Mouse (Mus musculus) urinary bladder, postnatal 14 days (tissue): ENCODE results near the gene H3f3a.
"Not testable (repeated sequence)": the region's sequence is repeated elsewhere in the genome, so short reads cannot be mapped to it uniquely, and the experiment has no call there.

Experiments
- DNase-seq: peaks from one replicate; pipeline ENCODE4 v3.0.0; 2021; ENCODE audit warnings: low spot score

The H3f3a gene

DNA sequence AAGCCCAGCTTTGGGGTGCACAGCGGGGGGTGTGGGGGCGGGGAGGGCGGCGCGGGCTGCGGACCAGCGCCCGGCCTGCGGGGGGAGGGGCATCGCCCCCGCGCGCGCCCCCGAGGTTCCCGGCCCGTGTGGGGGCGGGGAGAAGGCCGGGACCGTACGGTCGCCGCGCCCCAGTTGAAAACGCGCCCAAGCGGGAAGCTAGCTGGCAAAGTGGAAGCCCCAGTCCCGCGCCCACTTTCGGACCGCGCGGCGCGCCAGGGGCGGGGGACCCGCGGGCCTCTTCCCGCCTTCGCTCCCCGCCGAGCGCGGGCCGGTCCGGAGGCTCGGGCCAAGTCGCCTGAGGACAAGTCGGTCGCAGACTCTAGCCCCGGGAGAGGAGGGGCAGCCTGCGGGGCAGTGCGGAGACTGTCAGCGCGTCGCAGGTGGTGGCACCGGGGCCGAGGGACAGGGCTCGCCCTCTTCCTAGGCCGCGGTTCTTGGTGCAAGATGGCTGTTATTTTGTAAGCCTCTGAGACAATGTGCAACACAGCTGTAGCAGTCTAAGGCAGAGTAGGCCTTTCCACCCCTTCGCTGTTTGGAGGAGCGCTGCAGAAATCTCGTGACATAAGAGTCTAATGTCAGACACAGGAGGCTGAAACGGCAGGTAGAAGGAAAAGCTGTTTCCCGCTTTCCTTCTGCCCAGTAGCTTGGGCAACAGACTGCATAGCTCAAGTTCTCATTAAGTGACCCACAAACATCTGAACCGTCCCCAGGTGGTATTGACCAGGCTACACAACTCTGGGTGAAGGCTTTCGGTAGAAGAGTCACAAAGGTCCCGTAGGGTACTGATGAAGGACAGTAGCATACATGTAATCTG, at the start of gene H3f3a:
Gene H3f3a, minus strand, starts transcription at position 59 of the 856 bp plus-strand sequence.
- DNase-seq = peak; percentile 88

DNA sequence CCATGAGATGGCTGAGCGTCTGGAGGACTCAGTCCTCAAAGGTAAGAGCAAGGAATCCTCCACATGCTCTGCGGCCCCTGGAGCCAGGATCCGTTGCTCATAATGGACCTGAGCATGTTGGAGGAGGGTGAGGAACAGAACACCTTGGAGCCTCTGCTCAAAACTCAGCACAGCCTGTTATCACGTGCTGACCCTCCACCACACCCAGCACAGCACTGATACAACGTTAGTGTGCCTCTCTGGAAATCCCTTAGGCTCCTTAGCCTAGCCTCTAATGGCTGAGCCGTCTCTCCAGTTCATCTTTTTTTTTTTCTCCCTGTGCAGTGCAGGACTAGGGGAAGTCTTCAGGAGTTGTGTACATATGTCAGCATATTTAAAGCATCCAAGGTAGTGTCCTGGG, 46.3 kb upstream of the H3f3a start:
- no peak for DNase-seq

DNA sequence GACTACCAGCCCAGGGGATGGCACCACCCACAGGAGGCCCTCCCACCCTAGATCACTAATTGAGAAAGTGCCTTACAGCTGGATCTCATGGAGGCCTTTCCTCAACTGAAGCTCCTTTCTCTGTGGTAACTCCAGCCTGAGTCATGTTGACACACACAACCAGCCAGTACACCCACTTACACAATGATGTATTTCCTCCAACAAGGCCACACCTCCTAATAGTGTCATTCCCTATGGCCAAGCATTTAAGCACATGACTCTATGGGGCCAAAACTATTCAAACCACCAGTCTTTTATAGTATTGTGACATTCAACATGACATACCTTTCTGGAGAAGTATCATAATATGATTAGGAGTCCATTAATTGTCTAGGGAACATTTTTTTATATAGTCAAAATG, 45.0 kb upstream of the H3f3a start:
- DNase-seq = no peak

DNA sequence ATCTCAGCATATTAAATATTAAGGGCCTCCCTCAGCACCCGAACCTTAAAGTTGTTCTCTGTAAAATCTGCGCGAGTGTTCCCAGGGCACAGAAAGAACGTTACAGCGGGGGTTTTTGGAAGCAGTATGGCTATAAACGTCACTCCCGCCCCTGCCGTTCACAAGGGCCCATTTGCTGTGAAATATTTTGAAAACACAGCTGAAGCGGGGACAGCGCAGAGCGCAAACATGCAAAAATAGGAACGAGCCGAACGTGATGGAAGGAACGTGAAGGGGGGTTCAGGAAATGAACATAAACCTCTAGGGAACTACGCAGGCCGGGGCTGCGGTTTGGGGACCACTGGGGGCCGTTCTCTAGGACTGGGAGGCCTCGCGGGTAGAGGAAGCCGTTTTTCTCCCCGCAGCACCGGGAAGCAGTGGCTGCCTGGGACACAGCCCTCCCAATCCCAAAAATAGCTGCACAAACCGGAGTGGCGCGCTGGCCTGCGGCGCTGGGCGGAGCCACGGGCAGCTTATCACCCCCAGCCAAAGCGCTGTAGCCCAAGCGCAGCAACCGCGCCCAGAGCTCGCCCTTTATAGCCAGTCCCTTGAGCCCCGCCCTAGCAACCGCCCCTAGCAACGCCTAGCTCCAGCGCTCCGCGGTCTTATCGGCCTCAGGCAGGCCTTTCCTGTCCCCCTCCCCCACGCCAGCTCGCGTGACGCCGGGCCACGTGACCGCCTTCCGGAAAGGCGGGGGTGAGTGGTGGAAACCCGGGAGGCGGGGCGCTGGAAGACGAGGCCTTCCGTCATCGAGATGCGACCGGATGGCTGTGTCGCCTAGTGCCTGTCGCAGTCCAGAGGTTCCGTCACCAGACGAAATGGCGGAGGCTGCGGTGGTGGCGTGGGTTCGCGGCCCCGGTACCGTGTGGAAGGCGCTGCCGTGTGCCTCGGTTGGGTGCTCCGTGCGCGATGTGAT, 36.9 kb upstream of the H3f3a start, which contains the start of gene Sde2:
Gene Sde2, plus strand, starts transcription at position 812 of the 955 bp plus-strand sequence.
- peak; percentile 100 for DNase-seq

DNA sequence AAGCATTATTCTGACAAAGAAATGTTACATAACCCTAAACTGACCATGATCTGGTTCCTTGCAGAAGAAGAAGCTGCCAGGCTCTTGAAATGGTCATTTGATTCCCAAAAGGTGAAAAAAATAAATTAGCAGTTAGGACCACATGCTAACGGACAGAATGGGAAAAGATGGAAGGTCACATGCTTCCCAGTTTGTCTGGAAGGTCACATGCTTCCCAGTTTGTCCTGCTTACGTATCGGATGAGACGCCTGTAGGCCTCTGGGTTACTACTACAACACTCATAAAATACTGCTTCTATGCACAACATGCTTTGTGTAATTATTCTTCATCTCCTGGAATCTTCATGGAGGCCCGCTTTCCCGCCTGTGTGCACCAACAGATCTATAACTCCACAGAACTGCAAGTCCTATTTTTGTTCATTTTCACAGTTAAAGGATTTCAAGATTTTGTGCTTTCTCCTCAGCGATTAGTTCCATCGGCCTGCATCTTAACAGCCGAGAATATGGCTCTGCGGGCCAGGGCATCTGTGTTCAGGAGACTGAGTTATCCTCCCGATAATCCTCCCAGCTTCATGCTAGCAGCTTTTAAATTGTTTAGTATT, 36.1 kb upstream of the H3f3a start:
- no peak for DNase-seq

DNA sequence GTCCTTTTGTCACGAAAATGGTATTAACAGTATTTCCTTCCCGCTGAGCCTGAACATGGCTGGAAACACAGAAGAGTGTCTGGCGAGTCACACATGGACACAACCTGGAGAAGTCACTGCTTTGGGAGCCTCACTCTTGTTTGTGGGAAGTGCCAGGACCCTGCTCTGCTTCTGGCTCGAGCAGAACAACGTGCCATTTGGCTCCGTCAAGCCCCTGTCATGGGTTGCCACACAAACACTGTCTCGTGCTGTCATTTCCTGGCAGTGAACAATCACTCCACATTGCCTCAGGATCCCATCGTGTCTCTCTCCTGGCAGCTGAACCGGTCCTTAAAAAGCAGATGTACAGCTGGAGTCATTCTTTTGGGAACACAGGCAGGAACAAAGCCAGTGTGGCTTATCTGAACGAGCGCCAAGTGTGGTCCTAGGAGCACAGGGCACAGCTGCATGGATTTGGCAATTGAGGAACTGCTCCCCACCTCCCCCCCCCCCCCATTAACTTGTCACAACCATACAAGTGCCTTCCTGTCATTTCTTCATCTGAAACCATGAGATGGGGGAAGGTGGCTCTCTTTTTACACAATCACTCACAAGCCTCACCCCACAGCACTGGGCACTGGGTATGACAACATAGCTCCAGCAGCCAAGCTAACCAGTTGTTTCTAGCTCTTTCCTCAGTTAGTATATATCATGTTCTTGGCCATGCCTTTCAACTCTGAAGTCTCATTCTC, 34.9 kb upstream of the H3f3a start:
- DNase-seq = peak; percentile 26

DNA sequence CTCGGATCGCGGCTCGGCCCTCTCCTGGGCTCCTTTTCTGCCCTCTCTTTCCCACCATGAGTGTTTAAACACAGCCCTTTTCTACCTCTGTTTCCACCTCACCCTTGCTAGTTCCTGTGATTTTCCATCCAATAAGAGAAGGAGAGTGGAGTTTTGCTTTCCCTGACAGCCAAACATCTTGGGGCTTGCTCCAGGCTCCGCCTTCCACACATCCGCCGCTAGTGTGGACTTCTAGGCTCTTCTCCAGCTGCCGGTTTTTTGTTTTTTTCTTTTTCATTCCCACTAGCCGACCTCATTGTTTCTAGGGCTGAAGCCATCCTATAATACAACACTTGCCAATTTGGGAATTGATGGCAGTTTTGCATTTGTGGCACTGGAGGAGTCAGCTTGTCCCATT, 34.4 kb upstream of the H3f3a start:
- DNase-seq = peak; percentile 77

DNA sequence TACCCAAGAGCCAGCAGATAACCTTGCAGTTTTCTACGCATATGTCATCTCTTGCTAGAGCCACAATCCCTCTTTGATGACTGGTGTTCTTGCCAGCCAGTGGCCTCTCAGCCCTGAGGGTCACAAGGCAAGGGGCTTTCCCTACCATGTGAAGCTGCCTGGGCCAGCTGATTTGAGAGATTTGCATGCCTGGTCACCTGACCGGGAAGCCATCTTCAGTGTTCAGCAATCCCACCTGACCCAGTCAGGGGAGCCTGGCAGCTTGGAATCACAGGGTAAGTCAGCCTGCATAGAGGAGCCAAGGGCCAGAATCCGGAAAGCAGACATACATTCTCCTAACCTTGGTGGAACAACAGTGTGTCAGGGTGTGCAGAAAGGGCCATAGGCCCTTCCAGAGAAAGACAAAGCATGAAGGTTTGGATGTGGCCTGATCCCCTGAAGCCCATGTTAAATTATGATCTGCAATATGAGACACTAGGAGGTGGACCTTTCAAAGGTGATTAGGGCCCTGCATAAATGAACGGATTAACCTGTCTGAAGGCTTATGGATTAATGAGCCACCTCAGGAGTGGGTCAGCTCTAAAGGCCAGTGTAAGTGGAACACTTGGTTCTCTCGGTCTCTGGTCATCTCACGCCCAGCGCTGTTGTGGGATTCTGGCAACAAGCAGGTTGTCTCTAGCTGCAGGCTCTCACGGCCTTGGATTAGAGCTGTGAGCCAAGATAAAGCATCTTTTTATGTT, 28.0 kb upstream of the H3f3a start:
- DNase-seq = no peak

DNA sequence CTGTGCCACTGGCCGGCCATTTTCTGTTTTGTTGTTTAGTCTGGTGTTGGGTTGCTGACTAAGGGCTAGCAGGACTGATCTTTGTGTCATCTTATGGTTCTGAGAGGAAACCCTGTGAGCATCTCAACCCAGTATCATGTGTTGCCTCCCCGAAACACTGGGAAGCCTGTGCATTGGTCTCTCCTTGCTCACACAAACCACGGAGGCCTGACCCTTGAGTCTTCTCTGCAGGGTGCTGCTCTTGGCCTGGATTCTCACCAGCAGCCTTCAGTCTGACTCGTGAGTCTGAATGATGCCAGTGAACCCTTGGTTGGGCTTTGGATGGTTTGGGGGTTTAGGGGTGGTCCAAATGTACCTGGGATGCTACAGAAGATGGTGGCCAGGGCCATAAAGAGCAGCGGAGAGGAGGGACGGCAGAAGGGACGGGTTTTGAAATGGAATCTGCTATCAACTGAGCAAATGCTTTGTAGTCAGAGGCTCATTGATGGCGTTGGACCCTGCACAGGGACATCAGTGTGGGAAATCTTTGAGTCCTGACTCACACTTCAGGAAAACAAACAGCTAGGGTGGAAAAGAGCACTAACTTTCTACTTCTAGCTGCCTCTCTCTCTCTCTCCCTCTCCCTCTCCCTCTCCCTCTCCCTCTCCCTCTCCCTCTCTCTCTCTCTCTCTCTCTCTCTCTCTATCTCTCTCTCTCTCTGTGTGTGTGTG, 25.6 kb upstream of the H3f3a start:
- no peak for DNase-seq

DNA sequence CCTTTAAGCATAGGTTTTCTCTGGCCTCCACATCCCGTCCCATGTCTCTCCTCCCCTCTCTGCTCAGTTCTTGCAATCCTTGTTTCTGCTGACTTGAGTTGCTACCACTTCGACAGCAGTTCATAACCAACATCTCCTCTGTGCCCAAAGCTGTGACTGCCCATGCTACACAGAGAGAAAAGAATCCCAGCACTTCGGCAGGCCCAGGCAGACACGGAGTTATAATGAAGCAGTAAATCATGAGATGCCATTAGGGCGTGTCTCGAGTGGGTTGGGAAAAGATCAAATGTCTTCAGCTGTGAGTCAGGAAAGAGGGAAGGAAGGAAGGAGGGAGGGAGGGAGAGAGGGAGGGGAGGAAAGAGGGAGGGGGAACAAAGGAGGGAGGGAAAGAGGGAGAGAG, 24.3 kb upstream of the H3f3a start:
- peak; percentile 40 for DNase-seq

DNA sequence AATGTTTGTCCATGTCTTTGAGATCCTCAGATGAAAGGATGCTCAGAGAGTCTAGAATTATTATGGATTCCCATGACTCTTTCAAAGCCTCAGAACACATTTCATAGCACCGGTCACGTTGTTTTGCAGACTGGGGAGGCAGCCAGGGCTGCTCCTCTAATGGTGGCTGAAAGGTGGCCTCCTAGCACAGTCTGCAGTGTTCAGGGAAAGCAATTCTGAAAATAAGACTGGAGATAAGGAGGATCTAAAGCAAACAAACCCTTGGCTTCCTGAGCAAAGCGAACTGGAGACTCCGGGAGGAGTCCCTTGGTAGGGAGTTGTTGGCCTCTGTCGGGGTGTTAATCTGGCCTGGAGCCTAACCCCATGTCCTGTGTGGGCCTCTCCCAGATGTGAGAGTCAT, 23.4 kb upstream of the H3f3a start:
- no peak for DNase-seq

DNA sequence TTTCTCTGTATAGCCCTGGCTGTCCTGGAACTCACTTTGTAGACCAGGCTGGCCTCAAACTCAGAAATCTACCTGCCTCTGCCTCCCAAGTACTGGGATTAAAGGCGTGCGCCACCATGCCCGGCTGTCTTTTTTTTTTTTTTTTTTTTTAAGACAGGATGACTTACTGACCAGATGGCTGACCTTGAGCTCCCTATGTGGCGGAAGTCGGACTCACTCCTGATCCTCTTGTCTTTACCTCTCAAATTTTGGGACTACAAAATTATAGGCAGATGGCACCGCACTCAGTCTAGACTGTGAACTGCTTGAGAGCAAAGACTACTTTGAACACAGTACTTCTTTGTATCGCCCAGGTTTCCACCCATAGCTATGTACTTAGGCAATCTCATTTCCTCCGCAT, 22.7 kb upstream of the H3f3a start:
- DNase-seq = not testable (repeated sequence)

DNA sequence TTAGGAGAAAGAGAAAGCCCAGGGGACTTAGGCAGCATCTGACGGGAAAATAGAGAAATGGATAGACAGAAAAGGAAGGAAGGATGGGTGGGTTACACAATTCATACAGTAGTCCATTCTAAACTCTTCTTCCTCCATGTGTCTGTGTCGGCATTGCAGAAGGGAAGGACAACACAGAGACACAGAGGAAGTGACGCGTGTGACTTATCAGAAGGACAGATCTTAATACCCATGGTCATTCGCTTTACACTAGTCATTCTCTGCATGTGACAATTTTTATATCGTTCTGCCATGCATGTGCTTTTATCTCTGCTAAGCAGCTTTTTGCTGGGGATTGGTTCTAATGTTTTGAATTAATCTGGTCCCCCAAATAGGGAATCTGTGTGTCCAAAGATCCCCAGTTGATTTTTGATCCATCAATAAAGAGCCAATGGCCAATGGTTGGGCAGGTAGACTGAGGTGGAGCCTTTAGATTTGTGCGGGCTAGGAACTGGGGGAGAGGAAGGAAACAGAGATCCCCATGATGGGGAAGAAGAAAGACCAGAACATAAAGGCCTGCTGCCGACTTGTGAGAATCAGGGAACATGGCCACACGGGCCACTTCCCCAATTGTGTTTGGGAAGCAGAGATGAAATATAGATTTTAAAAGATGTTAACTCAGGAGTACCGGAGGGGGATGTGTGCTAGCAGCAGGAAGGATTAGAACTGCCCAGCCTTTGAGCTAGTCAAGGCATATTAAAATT, 21.7 kb upstream of the H3f3a start:
- DNase-seq = no peak

DNA sequence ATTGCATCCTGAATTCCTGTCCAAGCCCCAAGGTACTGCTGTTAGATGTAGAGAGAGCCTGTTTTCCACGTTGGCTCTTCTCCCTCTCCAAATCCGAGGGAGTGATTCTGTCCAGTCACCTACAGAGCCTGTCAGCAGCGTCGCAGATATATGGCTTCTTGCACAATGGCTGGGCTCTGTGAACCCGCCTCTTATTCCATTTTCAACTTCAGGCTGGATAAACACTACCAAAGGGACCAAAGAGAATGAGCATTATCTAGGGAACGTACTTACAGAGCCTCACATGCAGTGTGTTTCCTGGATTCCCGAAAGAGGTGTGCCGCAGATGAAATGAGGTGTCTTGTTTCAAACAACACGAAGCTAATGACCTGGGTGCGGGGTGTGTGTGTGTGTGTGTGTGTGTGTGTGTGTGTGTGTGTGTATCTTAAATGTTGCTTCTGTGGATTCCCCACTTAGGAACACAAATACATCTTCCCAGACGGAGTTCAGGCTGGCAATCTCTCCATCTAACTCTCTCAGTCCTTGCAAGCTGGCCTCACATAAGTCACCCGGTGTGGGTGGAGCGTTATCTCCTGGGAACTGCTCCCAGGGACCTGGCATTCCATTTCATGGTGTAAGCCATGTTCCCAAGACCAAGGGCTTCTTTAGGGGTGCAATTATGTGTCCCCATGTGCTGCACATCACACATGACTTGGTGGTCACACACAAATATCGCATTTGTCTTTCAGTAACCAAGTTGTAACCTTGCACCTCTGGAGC, 17.0 kb upstream of the H3f3a start:
- peak; percentile 20 for DNase-seq

DNA sequence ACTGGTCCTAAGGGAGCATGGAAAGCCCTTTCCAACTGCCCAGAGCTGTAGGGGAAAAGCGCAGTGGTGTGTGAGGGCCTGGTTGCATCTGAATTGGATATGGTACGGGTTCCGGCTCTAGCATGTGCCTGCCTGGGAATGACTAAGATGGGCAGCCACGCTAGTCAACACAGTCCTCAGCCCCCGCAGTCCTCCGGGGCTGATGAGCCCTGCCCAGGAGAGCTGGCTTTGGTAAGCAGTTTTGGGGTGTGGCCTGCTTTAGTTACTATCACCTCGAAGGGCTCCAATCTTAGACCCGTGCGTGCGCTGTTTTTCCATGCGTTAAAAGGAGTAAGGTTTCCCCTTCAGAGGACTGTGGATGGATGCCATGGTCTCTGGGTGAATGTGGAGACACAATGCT, 16.4 kb upstream of the H3f3a start:
- DNase-seq = peak; percentile 26

DNA sequence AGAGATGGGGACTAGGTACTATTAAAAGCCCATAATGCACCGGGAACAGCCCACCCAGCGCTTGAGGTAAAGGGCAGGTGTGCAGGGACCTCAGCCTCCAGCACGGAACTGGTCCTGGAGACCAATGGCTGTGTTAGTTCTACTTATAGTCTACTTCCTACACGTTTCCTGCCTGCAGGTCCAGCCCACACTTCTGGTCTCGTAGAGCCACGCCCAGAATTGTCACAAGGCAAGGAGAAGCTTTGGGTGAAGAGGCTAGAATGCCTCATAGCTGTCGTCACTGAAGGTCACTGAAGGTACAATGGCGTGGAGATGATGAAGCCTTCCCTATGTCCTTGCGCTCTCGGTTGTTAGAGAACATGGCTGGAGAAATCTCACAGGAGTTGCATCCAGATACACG, 16.0 kb upstream of the H3f3a start:
- no peak for DNase-seq

DNA sequence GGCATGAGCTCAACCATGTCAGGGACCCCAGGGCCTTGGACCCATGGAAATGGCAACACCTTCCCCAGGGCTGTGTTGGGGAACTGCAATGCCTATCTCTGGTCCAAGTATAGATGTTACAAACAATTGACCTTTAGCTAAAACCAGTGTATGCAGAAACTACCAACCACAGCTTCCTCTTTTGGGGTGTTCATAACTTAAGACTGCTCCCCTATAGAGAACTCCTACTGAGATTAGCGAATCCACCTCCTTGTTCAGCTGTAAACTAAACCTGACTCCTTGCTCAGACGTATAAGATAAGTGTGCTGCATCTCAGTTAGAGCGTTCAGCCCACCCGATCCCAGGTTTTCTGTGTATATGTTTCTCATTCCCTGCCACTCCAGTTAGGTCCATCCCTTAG, 12.9 kb upstream of the H3f3a start:
- no peak for DNase-seq

DNA sequence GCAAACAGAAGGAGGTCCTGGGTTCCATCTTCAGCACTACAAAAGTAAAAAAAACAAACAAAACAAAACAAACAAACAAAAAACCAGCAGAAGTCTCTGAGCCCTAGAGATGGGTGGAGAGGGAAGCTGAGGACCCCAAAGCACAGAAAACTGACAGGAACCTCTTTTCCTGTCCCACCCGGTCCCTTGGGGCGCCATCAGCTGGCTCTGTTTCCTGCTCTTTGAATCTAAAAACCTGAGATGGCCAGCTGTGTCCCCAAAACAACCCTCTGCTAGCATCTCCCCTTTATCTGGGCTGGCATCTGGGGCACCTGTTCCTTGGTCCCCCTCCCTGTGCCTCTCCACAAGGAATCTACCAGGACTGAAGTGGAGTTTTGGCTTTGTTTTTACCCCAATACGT, 11.0 kb upstream of the H3f3a start:
- DNase-seq = no peak

DNA sequence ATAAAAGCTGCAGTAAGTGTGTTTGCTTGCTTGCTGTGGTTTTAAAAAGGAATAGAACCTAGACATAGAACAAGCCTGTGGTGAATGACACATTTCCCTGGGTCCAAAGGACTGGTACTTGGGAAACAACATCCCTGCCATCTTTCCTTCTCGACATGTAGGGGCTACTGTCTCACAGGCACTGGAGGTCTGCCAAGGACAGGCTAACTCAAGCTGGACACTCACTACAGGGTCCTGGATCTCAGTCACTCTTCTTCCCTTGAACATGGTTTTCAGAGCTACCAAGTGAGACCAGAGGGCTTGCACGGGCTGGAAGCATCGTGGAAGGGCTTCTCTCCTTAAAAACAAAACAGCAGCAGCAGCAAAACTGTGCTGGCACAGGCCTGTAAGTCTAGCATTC, 10.0 kb upstream of the H3f3a start:
- DNase-seq = no peak
